Mouse (Mus musculus) hindlimb bud, embryonic 11.5 days (tissue): ENCODE measurements around the gene Kcnh3.

ENCODE experiments used
- DNase-seq: peaks from one replicate; pipeline ENCODE4 v3.0.0-alpha.2; 2012; ENCODE audit warnings: low read depth, low spot score; ENCODE audit errors: extremely low spot score

Kcnh3 gene

DNA sequence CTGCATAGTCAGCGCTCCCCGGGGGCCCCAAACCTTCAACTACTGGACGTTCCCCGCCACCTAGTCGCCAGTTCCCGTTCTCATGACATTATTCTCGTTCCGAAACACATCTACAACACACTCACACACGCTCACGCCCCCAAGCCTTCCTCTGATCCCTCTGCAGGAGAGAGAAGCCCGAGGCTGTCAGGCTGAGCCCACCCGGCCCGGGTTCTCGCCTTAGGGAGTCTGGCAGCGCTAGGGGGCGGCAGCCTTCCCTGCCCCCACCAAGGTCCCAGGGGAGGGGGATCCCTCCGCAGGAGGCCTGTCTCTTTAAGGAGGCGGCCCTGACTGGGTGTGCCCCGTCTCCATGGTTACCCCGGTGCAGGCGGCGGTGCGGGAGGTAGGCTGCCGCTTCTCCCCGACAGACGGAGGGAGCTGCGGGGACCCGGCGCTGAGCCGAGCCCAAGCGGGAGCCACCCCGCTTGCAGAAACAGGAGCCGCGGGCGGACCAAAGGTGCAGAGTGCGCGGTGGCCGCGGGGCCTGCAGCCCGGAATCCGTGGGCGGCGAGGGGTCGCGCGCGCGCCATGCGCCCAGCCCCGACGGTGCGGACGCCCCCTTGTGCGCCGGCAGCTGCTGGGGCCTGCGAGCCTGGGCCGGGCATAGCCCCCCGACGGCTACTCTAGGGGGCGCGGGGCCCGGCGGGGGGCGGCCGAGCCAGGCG lies at the start of gene Kcnh3:
TSS of gene Kcnh3 (plus strand) at position 654 of the 704 bp plus-strand sequence.
- DNase-seq, result no peak

DNA sequence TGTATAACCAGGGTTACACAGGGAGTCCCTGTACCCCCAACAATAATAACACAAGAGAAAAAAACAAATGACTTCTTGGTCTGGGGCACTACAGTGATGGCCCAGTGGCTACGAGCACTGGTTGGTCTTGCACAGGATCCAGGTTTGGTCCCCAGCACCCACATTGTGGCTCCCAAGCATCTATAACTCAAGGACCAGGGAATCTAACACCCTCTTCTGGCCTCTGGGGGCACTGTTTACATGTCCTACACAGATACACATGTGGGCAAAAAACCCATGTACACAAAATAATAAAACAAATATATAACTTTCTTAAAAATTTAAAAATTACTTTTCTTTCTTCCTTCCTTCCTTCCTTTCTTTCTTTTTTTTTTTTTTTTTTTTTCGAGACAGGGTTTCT lies 45.0 kb upstream of the Kcnh3 start:
- DNase-seq, result no peak

DNA sequence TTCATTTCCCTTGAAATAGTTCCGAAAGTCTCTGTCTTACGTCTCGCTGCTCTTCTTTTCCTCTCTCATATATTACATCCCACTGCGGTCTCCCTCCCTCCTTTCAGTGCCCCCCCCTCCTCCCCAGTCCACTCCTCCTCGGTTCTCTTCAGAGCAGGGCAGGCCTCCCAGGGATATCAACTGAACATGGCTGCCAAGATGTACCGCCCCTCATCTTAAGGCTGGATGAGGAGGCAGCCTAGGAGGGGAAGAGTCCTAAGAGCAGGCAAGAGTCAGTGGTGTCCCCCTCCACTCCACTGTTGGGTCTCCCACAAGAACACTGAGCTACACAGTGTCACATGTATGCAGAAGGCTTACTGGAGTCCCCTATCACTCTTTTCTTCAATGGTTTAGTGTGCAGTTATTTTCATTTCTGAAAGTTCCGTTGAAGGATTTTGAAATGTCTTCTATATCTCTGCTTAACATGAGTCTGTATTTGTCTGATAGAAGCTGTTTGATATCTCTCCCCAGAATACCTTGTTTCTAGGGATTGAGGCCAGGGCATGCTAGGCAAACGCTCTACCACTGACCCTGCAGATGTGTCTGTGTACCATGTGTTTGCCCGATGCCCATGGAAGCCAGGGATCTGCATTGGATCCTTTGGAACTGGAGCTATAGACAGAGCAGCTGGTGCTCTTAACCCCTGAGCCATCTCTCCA lies 40.3 kb upstream of the Kcnh3 start:
- no peak for DNase-seq

DNA sequence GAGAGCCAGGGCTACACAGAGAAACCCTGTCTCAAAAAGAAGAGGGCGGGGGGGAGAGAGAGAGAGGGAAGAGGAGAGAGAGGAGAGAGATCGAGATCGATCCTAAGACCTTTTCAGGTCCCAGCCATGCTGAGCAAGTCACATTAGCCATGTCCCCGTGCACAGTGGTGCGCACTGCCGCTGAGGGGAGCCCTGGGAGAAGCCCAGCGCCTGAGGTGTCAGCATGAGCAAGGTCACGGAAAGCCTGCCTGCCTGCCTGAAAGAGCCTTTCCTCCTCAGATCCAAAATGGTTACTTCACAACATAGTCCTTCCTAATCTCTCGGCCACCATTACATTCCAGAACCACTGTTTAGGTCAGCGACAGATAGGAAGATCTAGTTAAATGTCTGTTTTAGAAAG lies 30.3 kb upstream of the Kcnh3 start:
- DNase-seq, result no peak

DNA sequence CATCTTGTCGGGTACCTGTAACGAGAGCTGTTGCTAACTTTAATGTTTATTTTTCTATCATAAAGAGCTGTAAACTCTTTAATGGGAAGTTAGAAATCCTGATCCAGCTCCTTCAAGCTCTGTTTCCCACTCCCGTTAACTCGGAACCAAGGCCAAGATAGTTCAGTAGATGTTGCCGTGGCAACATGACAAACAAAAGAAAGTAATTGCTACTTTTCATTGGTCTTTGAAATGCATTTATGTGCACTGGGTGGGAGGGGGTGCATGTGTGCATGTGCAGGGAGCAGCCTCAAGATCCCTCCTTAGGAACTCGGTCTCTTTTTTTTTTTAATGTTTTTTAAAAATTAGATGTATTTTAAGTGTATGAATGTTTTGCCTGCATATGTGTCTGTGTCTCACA lies 29.6 kb upstream of the Kcnh3 start:
- no peak for DNase-seq

DNA sequence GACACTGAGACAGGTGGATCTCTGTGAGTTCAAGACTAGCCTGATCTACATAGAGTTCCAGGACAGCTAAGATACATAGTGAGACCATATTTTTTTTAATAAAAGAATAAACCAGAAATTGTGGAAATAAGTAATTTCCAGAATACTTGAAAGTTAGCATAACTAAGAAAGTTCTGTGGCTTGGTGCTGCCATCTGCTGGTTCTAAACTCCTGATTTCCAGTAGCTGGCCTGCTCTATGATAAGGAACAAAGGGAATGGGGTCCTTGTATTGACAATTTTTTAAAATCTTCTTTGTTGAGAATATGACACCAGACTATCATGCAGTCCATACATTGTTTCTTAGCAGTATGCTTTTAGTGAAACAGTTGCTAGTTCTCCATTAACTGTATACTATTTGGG lies 25.9 kb upstream of the Kcnh3 start:
- no peak for DNase-seq

DNA sequence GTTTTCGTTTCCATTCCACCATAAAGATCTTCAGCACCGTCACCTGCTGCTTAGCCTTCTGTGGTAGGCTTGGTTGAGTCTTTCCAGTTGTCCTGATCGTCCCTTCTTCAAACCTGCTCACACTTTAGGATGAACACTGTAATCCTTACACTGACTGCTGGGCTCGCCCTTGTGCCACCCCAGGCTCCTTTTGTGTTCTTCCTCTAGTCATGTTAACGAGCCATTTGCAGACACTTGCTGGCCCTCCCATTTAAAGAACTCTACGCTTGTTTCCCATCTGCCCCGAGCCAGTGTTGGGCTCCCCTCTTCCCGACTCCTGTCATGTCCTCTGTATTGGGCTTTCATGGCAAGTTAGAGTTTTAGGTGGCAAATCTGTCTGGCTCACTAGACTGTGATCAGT lies 18.7 kb upstream of the Kcnh3 start:
- DNase-seq, result no peak

DNA sequence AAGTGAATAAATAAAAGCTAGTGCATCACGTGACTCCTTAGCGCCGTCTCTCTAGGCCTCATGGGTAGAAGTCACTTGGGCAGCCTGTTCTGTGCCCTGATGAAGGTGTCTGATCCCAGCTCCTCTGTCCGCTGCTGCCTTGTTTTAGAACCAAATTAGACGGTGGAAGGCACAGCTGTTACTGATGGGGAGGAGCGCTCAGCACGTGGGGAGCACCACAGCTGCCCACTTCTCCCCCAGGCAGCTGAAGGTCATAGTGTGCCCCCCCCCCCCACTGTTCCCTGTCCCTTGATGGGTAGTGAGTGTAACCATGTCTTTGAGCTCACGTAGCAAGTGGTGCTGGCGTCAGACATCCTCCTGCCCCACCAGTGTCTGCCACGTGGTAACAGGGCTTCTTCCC lies 11.5 kb upstream of the Kcnh3 start:
- DNase-seq, result no peak

DNA sequence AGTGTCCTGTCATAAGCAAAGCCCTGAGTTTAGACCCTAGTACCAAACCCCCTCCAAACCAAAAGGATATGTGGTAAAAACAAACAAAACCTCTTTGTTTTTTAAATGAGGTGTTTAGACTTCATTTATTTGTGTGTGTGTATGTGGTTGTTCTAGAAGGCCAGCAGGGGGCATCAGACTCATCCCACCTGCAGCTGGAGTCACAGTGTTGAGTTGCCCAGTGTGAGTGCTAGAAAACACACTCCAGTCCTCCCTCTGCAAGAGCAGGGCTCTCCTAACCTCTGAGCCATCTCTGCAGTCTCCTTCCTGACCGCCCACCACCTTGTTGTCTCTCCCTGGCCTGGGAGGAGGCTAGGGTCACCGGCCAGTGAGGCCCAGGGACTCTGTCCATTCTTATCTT lies 9.7 kb upstream of the Kcnh3 start:
- DNase-seq, result no peak

DNA sequence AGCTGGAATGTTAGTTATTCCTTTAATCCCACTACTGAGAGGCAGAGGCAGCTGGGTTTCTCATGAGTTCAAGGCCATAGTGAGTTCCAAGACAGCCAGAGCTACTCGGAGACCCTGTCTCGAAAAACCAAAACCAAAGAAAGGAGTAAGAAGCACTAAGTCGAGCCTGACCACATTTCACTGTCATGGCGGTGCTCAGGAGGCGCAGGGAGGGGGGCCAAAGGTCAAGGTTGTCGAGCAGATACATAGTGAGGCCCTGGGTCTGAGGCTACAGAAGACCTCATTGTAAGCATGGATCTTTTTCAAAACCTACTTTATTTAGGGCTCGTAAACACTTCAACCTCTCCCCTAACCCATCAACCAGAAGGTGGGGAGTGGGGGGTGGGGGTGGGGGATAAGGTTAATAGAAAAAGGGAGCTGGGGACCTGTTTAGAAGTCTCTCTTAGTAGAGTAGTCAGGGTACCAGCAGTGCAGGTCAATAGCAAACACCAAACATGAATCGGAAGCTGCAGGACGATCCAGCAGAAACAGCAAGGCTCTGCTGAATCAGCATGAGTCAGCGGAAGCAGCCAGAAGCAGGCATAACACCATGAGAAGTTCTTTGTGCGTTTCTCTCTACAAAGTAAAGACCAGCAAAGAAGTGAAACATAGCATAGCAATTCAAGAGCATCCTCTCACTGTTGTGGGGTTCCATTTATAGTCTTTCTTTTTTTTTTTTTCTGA lies 8.8 kb upstream of the Kcnh3 start:
- DNase-seq, result no peak

DNA sequence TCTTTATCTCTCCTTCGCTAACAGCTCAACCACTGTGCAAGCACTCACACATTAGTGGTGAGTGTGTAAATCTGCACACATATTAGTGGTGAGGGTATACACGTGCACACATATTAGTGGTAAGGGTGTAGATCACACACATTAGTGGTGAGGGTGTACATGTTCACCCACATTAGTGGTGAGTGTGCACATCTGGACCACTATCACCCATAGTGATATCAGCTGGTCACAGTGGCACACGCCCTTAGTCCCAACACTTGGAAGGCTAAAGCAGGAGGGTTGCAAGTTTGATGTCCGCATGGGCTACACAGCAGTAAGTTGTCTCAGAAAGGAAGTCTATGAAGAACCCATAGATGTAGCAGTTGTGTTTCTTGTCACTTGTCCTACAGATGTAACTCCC lies 7.0 kb upstream of the Kcnh3 start:
- no peak for DNase-seq

DNA sequence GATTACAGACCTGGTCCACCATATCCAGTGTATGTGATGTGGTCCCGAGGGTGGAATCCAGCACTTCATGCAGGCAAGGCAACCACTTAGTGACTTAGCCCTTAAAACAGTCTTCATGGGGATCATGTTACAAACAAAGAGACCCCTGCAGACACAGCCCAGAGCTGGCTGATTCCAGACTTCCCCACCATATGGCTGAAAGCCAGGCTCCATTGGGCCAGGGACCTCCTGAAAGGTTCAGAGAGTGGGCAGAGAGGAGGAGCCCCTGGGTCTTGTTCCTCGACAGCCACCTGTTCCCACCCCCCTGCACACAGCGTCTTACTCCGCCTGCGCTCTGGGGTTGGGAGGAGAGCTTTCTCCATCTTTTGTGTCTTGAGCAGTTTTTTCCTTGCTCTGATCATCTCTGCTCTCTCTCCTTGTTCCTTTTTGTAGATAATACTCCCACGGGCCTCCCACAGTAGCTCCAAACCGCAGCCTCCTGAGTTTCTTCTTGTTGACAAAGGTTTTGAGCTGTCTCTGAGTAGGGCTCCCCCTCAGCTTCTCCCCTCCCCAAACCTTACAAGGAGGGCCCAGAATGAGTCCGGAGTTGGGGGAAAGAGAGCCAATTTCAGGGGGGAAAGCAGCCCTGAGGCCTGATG lies 3.2 kb upstream of the Kcnh3 start:
- DNase-seq, result peak; percentile 33

DNA sequence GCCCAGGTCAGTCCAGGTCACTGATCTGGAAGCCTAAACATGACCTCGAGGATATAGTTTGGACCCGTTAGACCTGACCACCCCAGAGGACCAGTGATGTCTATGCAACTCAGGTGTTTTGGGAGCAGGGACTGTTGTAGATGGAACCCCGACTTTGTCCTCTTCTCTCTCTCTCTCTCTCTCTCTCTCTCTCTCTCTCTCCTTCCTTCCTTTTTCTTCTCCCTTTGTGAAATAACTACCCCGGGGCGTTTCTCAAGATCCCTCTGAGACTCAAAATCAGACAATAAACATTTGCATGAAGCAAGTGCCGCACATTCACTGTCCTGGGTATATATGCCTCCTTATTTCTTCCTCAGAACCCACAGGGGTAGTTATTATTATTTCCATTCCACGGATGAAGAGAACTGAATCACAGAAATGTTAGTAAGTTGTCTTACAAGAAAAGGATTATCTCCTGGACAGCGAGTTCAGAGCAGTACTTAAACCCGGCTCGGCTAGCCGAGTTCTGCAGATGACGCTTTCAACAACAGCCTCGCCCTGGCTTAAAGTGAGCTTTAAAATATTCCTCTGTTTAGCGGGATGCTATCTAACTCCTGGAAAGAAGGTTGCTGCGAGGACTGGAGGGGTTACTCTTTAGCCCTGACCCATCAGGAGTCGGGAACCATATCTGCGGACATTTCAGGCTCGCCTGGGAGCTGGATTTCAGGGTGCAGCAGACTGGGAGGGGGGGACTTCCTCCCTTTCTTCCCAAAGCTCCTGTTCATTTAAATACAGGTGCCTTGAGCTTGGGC lies 1.7 kb upstream of the Kcnh3 start:
- no peak for DNase-seq

DNA sequence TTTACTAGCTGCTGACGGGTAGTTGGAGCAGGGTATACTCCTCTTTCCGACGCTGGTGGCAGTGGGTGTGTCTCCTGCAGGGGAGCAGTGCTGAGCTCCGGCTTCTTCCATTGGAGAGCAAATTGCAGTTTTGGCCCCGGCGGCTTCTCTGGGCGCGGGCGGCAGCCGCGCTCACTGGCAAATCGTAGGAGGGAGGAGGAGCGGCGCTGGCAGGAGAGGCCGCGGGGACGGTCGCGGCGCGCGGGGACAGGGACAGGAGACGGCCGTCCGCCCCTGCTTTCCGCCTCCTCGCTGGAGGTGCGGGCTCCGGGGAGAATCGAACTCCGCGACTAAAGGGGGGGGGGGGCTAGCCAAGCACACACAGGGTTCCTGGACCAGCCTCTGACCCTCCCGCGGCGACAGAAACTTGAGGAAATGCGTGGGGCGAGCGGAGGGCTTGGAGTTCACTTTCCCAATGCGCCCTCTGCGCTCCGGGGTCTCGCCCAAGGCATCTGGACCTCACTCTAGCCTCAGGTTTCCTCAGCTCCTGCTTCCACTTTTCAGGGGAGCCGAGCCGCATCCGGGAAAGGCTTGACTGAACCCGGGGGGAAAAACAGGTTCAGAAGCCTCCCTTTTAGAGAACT lies 965 bp upstream of the Kcnh3 start:
- no peak for DNase-seq

DNA sequence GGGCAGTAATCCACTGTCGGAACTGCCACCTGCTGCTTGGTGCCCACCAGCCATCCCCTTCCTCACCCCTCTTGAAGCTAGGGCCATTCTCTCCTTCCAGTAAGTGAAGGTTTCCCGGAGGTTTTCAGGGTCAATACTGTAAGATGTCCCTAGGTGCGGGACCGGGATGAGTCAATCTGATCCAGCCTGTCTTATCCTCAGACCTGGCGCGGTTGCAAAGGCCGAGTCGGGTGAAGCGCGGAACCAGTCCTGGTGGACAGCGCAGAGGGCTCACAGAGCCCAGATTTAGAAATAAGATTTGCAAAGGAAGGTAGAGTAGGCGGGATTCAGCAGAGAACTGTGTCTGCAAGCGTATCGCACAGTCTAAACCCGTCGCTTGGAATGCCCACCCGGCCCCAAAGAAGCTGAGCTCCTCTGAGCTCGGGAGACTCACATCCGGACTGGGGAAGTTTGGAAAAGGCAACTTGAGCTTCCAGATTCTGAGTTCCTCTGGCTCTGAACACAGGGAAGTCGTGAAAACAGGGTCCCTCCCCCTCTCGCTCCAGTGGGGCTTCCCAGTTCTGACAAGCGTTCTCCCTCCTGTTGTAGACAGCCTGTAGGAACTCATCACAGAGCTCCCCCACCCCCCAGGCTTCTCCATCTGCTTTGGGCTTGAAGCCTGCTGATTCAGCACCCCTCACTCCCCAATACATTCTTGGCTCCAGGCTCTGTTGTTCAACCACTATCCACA lies 585 bp downstream of the Kcnh3 start:
- DNase-seq, result no peak

DNA sequence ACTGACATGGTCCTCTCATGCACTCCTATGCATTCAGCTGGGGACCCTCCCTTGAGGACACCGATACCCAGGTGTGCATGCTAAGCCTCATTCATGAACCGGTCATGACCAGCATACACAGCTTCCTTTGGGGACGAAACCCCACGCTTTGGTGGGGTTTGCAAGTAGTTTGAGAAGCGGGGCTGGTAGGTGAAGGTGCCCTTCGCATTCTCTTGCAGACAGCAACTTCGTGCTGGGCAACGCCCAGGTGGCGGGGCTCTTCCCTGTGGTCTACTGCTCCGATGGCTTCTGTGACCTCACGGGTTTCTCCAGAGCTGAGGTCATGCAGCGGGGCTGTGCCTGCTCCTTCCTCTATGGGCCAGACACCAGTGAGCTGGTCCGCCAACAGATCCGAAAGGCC lies 1.4 kb downstream of the Kcnh3 start:
- DNase-seq, result no peak

DNA sequence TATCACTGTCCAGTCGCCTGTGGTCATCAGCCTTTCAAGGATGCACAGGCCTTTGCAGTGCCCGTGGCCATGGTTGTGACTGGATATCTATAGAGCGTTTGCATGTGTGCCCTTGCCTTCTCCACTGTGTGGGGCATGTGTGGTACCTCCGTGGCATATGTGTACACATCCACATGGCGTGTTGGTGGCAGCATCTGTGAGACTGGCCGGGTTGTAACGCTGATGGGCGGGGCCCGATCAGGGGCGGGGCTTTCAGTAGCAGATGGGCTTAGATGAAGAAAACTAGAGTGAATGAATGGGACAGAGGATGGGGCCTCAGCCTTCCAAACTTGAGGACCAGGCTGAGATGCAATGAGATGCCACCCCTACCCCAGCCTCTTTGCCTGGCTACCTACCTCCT lies 7.3 kb downstream of the Kcnh3 start:
- no peak for DNase-seq

DNA sequence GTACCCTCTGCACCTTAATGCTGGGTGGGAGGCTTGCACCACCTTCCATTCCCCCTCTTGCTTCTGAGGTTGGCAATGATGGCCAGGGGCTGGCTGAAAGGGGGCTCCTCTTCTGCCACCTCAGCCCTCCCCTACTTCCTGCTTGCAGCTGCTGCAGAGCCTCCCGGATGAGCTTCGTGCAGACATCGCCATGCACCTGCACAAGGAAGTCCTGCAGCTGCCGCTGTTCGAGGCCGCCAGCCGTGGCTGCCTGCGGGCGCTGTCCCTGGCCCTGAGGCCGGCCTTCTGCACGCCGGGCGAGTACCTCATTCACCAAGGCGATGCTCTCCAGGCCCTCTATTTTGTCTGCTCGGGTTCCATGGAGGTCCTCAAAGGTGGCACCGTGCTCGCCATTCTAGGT lies 9.1 kb downstream of the Kcnh3 start:
- DNase-seq, result no peak

DNA sequence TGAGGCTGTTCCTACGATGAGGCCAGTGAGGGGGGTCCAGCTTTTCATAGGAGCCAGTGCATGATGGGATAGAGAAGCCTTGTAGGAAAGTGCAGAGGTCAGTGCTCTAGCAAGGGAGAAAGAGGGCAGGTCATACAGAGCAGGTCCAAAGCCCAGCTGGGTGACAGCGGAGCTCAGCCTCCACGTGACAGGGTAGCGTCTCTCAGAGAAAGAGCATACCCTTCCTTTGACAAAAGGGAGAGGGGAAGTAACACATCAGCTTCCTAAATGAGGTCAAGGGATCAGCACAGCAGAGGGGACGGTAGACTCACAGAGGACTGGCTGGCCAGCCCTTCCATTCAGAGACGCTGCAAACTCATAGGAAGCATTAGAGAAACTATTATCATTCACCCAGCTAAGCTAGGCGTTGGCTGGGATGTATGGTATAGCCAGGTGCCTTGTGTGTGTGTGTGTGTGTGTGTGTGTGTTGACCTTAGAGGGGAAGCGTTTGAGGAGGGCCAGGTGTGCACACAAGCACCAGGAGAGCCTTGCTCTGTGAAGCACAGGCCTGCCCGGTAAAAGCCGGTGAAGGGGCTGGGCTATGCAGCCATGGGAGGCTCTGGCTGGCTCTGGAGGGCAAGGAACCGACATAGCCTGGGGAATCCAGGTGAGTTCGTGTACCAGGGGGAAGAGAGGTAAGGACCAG lies 9.8 kb downstream of the Kcnh3 start:
- no peak for DNase-seq
